ENCODE assay signal across 14 mouse cellular contexts in the genomic region with DNA sequence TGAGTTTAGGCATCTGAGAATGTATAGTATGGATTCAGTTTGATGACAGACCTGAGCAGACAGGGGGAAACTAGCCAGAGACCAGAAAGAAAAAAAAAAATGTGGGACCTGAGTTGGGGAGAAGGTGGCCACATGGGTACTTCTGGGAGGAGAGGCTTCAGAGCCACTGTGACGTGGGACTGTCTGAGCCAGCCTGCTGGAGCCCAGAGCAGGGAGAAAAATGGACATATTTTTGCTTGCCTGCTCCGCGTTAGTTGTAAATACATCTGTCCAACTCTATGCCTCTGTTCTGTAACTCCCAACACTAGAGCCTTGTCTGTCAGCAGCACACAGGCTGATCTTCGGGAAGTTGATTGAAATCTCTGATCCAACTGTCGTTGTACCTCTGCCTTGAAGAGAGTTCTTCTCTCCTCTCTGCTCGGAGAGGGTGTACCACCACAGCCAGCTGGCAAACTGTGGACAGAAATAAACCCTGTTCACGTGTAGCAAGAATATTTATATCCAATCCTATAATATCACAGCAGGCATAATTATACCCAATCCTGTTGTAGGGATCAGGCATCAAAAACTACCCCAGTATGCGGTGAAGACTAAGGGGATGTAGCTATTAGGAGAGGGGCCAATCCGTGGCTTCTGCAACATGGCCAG.
"Had no signal": no experiment of that assay in that cellular context is flagged by ENCODE, and none has a peak within 500 bp of the region (broad histone marks: within the 10 kb centered on the region; RNA-seq: fewer than 3 reads in every experiment).

No protein-coding gene starts in this region.

- H3K9me3 ChIP-seq: limb, embryonic 12.5 days; midbrain, embryonic 12.5 days; neural tube, embryonic 13.5 days had no signal

- H3K9ac ChIP-seq: limb, embryonic 12.5 days; liver, embryonic 14.5 days; midbrain, embryonic 12.5 days; neural tube, embryonic 13.5 days had no signal

- H3K36me3 ChIP-seq: limb, embryonic 12.5 days; midbrain, embryonic 12.5 days; neural tube, embryonic 13.5 days had no signal

- H3K27me3 ChIP-seq: limb, embryonic 12.5 days; midbrain, embryonic 12.5 days; neural tube, embryonic 13.5 days had no signal

- ATAC-seq: midbrain, embryonic 16.5 days had no signal

- H3K4me3 ChIP-seq: left cerebral cortex, adult 2 months; limb, embryonic 12.5 days; midbrain, embryonic 12.5 days; neural tube, embryonic 13.5 days had no signal

- H3K4me1 ChIP-seq: limb, embryonic 12.5 days; midbrain, embryonic 12.5 days; neural tube, embryonic 13.5 days had no signal

- H3K27ac ChIP-seq: left cerebral cortex, adult 2 months; limb, embryonic 12.5 days; liver, embryonic 14.5 days; midbrain, embryonic 12.5 days; neural tube, embryonic 13.5 days had no signal

- H3K4me2 ChIP-seq: limb, embryonic 12.5 days; midbrain, embryonic 12.5 days; neural tube, embryonic 13.5 days had no signal

- DNase-seq: kidney, postnatal 25 days; liver; lung, adult 18-20 months; retina, postnatal 1 day; right cerebral cortex, postnatal 4 days; spleen, adult 18-20 months; thymus, adult 18-20 months; thymus, postnatal 14 days had no signal
